Mouse (Mus musculus) embryonic facial prominence, embryonic 13.5 days (tissue): ENCODE data around the gene Klc4. TPM values are rescaled to one million over a fixed set of nuclear protein-coding genes. Genes with fewer than 3 reads are reported as not detected.

Source experiments
- polyA plus RNA-seq: library from polyadenylated mRNA; unstranded; fragments of >200 nt; fragmentation: Nextera tagmentation; extraction: Ambion mirVana; gene quantifications from 2 replicates; pipeline ENCODE4 v1.2.1, GENCODE M21; 2015

The Klc4 gene
- polyA plus RNA-seq, 1 experiment from 2014 or later: 21.8 TPM

Other genes starting within 250 kb of the Klc4 start
- gene Crip3, start 217.1 kb downstream of the Klc4 start, polyA plus RNA-seq: 1.1 and 3.3 TPM in 2 replicates
- not detected in 2 replicates for gene Slc22a7, start 207.6 kb downstream of the Klc4 start, polyA plus RNA-seq
- 0.14 and 0.27 TPM in 2 replicates for gene Ttbk1, start 158.3 kb downstream of the Klc4 start, polyA plus RNA-seq
- 60.8 and 63.5 TPM in 2 replicates for gene Dnph1, start 149.3 kb downstream of the Klc4 start, polyA plus RNA-seq
- 10.7 and 11.4 TPM in 2 replicates for gene Cul9, start 99.6 kb downstream of the Klc4 start, polyA plus RNA-seq
- 6.3 and 8.9 TPM in 2 replicates for gene Srf, start 89.8 kb downstream of the Klc4 start, polyA plus RNA-seq
- 148 and 149 TPM in 2 replicates for gene Ptk7, start 16.5 kb downstream of the Klc4 start, polyA plus RNA-seq
- 92.7 and 95.4 TPM in 2 replicates for gene Mrpl2, start 207 bp upstream of the Klc4 start, polyA plus RNA-seq
- gene Cul7, start 4.3 kb upstream of the Klc4 start, polyA plus RNA-seq: 57.4 and 64.1 TPM in 2 replicates
- 72.3 and 75.6 TPM in 2 replicates for gene Rrp36, start 28.3 kb upstream of the Klc4 start, polyA plus RNA-seq
- gene Mea1, start 32.8 kb upstream of the Klc4 start, polyA plus RNA-seq: 160 and 176 TPM in 2 replicates
- 121 and 133 TPM in 2 replicates for gene Klhdc3, start 34.9 kb upstream of the Klc4 start, polyA plus RNA-seq
- 85.8 and 100 TPM in 2 replicates for gene Ppp2r5d, start 59.1 kb upstream of the Klc4 start, polyA plus RNA-seq
- 27.9 and 32.4 TPM in 2 replicates for gene Pex6, start 65.4 kb upstream of the Klc4 start, polyA plus RNA-seq
- 0.34 and 1.8 TPM in 2 replicates for gene Gnmt, start 83.1 kb upstream of the Klc4 start, polyA plus RNA-seq
- 65.5 and 67.0 TPM in 2 replicates for gene Cnpy3, start 106.2 kb upstream of the Klc4 start, polyA plus RNA-seq
- 0.53 TPM in 1 of 2 replicates, not detected in the other for gene Ptcra, start 117.7 kb upstream of the Klc4 start, polyA plus RNA-seq
- 69.8 and 78.6 TPM in 2 replicates for gene 2310039H08Rik, start 126.6 kb upstream of the Klc4 start, polyA plus RNA-seq
- gene Rpl7l1, start 136.7 kb upstream of the Klc4 start, polyA plus RNA-seq: 172 and 178 TPM in 2 replicates
- 4.4 and 5.0 TPM in 2 replicates for gene Bicral, start 212.5 kb upstream of the Klc4 start, polyA plus RNA-seq
- gene Tbcc, start 244.7 kb upstream of the Klc4 start, polyA plus RNA-seq: 58.5 and 63.3 TPM in 2 replicates